Mouse (Mus musculus) small intestine, adult 2 months (tissue): ENCODE data around the gene Pkp3.

Experiments used
- CTCF ChIP-seq: fragments of 200-500 bp; IDR thresholded peaks from 2 replicates; pipeline ENCODE4 v1.5.1; 2012; ENCODE audit warnings: low read depth, mild to moderate bottlenecking, control low read depth, inconsistent platforms, low read length, moderate library complexity, mixed read lengths; ENCODE audit not compliant: insufficient replicate concordance, insufficient read length; ENCODE audit errors: extremely low read depth
- POLR2A ChIP-seq: fragments of 200-500 bp; IDR thresholded peaks from 2 replicates; pipeline ENCODE4 v1.6.1; 2012; ENCODE audit warnings: low read depth, mild to moderate bottlenecking, control low read depth, inconsistent platforms, low read length, moderate library complexity

DNA sequence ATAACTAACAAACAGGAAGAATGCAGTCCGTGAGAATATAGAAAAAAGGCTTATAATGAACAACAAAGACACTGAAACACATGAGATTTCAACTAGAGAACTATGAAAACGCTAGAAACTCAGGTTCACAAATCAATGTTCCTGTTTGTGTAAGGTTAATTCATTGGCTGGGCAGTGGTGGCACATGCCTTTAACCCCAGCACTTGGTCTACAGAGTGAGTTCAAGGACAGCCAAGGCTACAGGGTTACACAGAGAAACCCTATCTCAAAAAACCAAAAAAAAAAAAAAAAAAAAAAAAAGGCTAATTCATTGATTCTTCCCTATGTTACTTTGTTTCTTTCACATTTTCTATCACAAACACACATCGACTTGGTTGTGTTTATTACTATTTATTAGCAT, 42.6 kb downstream of the Pkp3 start:
- TF ChIP-seq CTCF (no peak), POLR2A (no peak)
